Mouse (Mus musculus) lung, adult 2 months (tissue): ENCODE data around the gene Sertad3.

Experiments
- CTCF ChIP-seq: fragments of 200-500 bp; IDR thresholded peaks from 2 replicates; pipeline ENCODE4 v1.5.1; 2011; ENCODE audit warnings: mild to moderate bottlenecking, low read length, control low read depth; ENCODE audit not compliant: insufficient read depth
- POLR2A ChIP-seq: fragments of 200-500 bp; IDR thresholded peaks from 2 replicates; pipeline ENCODE4 v1.6.1; 2011; ENCODE audit warnings: low read depth, mild to moderate bottlenecking, control low read depth, low read length, borderline replicate concordance; ENCODE audit errors: extremely low read depth

- no peak for TF ChIP-seq CTCF
- peak; percentile 95 for TF ChIP-seq POLR2A
Observed at GRCm38 (mm10) chr7:27507711-27508647, 34.4 kb downstream of the Sertad3 start.
